Mouse (Mus musculus): ENCODE measurements at regions not wholly inside any gene's neighbourhood (a gene's known extent, or its start where the extent isn't known, plus 50 kb on each side); places are given as distances from the start of the nearest gene placed in this dataset.
A peak's percentile ranks its signal among the peaks of the same experiment; 100 is the strongest.

DNA sequence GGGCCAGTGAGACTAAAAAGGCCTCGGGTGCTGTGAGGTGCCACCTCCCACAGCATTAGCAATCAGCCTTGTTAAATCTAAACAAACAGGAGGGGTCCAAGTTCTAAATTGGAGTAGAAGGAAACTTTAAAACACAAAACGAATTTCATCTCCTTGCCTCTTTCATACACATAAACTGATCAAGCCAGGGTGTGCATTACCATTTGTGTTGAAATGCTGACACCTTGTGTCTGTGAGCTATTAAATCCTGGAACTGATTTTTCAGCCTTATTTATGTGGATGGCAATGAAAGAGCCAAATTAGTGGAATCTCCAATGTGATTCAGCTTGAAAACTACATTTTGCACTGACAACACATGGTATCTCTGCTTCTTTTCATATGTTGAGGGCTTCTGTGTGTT, 114.8 kb downstream of the Pcsk1 start:
- no peaks in the 10 kb centered on the region for H3K4me1 ChIP-seq (ENCODE audit: control insufficient read depth in 1 of 2, insufficient read depth in 2 of 2, low read length in 2 of 2)
- H3K4me3 ChIP-seq (ENCODE audit: control insufficient read depth in 1 of 2, insufficient read depth in 1 of 2, low read depth in 2 of 2, low read length in 2 of 2), result no peak overlapping the region
- H3K9me3 ChIP-seq (replicated peaks; ENCODE audit: insufficient read depth, low read length), result no peaks in the 10 kb centered on the region
- H3K9ac ChIP-seq (ENCODE audit: control insufficient read depth, low read depth, low read length, poor library complexity, severe bottlenecking), result no peak overlapping the region
- H3K27me3 ChIP-seq (ENCODE audit: control insufficient read depth in 1 of 2, insufficient read depth in 2 of 2, low read length in 2 of 2), result no peaks in the 10 kb centered on the region
- TF ChIP-seq RAD21 (IDR thresholded peaks at IDR 0.05; ENCODE audit: low read depth, low read length) (peak; percentile 24), KAT2A (conservative IDR thresholded peaks at IDR 0.05; ENCODE audit: low read depth, low read length) (no peak), CTCF (IDR thresholded peaks at IDR 0.05 in 2 of 3, conservative IDR thresholded peaks at IDR 0.05 in 1 of 3; ENCODE audit: control insufficient read depth in 1 of 3, insufficient read depth in 1 of 3, low read depth in 2 of 3, low read length in 3 of 3, poor library complexity in 1 of 3, severe bottlenecking in 1 of 3) (peak in 1 of 3 experiments; percentile 7; a peak in 1 of 6 replicates), ZKSCAN1 (IDR thresholded peaks at IDR 0.05; ENCODE audit: low read depth, low read length) (no peak), USF1 (IDR thresholded peaks at IDR 0.05; ENCODE audit: low read depth, low read length) (no peak), ZC3H11A (IDR thresholded peaks at IDR 0.05; ENCODE audit: low read depth, low read length) (no peak), TBP (IDR thresholded peaks at IDR 0.05; ENCODE audit: low read depth, low read length) (no peak)
- no peaks in the 10 kb centered on the region for H3K36me3 ChIP-seq (ENCODE audit: control insufficient read depth in 1 of 2, insufficient read depth in 2 of 2, low read length in 2 of 2)
- H3K79me2 ChIP-seq (ENCODE audit: control insufficient read depth, insufficient read depth, low read length, poor library complexity), result no peaks in the 10 kb centered on the region
- H3K27ac ChIP-seq (ENCODE audit: control insufficient read depth, low read depth, low read length), result no peak overlapping the region
- no peak for DNase-seq (ENCODE audit: low read depth, low spot score)

- no peaks in the 10 kb centered on the region for H3K9me3 ChIP-seq (replicated peaks; ENCODE audit: insufficient read depth, low read length)
- no peaks in the 10 kb centered on the region for H3K4me1 ChIP-seq (ENCODE audit: control insufficient read depth in 1 of 2, insufficient read depth in 2 of 2, low read length in 2 of 2)
- no peak overlapping the region for H3K9ac ChIP-seq (ENCODE audit: control insufficient read depth, low read depth, low read length, poor library complexity, severe bottlenecking)
- no peak overlapping the region for H3K27ac ChIP-seq (ENCODE audit: control insufficient read depth, low read depth, low read length)
- H3K36me3 ChIP-seq (ENCODE audit: control insufficient read depth in 1 of 2, insufficient read depth in 2 of 2, low read length in 2 of 2), result no peaks in the 10 kb centered on the region; a peak in 1 of 4 replicates
- no peak for DNase-seq (ENCODE audit: low read depth, low spot score)
- TF ChIP-seq MAZ (IDR thresholded peaks at IDR 0.05; ENCODE audit: low read depth, low read length), result no peak
- TF ChIP-seq MYC (IDR thresholded peaks at IDR 0.05; ENCODE audit: low read depth, low read length), result no peak
- TF ChIP-seq CTCF (IDR thresholded peaks at IDR 0.05 in 2 of 3, conservative IDR thresholded peaks at IDR 0.05 in 1 of 3; ENCODE audit: control insufficient read depth in 1 of 3, insufficient read depth in 1 of 3, low read depth in 2 of 3, low read length in 3 of 3, poor library complexity in 1 of 3, severe bottlenecking in 1 of 3), result no peak
- no peak overlapping the region for H3K4me3 ChIP-seq (ENCODE audit: control insufficient read depth in 1 of 2, insufficient read depth in 1 of 2, low read depth in 2 of 2, low read length in 2 of 2)
- H3K79me2 ChIP-seq (ENCODE audit: control insufficient read depth, insufficient read depth, low read length, poor library complexity), result no peaks in the 10 kb centered on the region
- no peaks in the 10 kb centered on the region for H3K27me3 ChIP-seq (ENCODE audit: control insufficient read depth in 1 of 2, insufficient read depth in 2 of 2, low read length in 2 of 2)
These were observed 134.3 kb downstream of the Pcsk1 start for GRCm38 (mm10) chr13:75223944-75224343.

DNA sequence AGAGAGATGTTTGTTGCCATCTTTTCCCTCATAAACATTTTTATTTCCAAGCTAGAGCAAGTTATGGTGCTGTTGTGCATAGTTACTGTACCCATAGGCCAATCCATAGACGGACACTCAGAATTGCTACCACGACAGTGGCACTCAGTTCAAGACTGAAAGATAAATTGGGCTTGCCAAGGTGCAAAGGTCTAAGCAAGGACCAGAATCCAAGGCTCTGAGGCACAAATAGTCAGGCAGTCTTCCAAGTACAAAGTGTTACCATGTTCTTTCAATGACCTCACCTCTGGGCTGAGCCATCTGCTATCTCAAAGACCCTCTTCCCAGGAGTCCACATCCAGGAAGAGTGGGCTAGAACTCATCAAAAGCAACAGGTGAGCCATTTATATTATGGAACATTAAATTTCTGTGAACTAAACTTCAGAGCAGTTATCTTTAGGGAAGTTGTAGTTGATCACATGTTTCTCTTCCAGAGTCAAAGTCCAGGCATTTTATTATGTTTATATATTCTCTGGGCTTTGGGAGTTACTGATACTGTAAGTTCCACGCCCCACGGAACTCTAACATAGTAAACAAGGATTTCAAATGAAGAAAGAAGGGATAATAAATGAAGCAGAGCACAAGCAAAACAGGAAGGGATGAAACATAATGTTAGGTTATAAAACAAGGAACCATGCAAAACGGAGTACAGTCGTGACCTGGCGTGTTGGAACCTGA, 136.1 kb downstream of the Pcsk1 start:
- no peaks in the 10 kb centered on the region for H3K79me2 ChIP-seq (ENCODE audit: control insufficient read depth, insufficient read depth, low read length, poor library complexity)
- H3K9me3 ChIP-seq (replicated peaks; ENCODE audit: insufficient read depth, low read length), result no peaks in the 10 kb centered on the region
- TF ChIP-seq NELFE (IDR thresholded peaks at IDR 0.05; ENCODE audit: low read depth, low read length) (no peak), ETS1 (IDR thresholded peaks at IDR 0.05; ENCODE audit: low read depth, low read length) (no peak), POLR2AphosphoS5 (IDR thresholded peaks at IDR 0.05; ENCODE audit: borderline replicate concordance, low read depth, low read length) (no peak), KAT2A (conservative IDR thresholded peaks at IDR 0.05; ENCODE audit: low read depth, low read length) (no peak), SIN3A (IDR thresholded peaks at IDR 0.05; ENCODE audit: low read length) (no peak), RAD21 (IDR thresholded peaks at IDR 0.05; ENCODE audit: low read depth, low read length) (no peak), POLR2A (IDR thresholded peaks at IDR 0.05; ENCODE audit: control insufficient read depth in 1 of 2, insufficient read depth in 1 of 2, low read depth in 1 of 2, low read length in 2 of 2, poor library complexity in 1 of 2) (no peak), USF1 (IDR thresholded peaks at IDR 0.05; ENCODE audit: low read depth, low read length) (no peak), MXI1 (IDR thresholded peaks at IDR 0.05; ENCODE audit: low read depth, low read length) (no peak), ZMIZ1 (IDR thresholded peaks at IDR 0.05; ENCODE audit: low read depth, low read length) (no peak), MAZ (IDR thresholded peaks at IDR 0.05; ENCODE audit: low read depth, low read length) (no peak), CHD1 (IDR thresholded peaks at IDR 0.05; ENCODE audit: low read depth, low read length) (no peak), MAFK (IDR thresholded peaks at IDR 0.05; ENCODE audit: borderline replicate concordance, low read depth, low read length) (no peak), CTCF (IDR thresholded peaks at IDR 0.05 in 2 of 3, conservative IDR thresholded peaks at IDR 0.05 in 1 of 3; ENCODE audit: control insufficient read depth in 1 of 3, insufficient read depth in 1 of 3, low read depth in 2 of 3, low read length in 3 of 3, poor library complexity in 1 of 3, severe bottlenecking in 1 of 3) (no peak), HCFC1 (IDR thresholded peaks at IDR 0.05; ENCODE audit: low read depth, low read length) (no peak)
- DNase-seq (ENCODE audit: low read depth, low spot score), result no peak
- H3K4me1 ChIP-seq (ENCODE audit: control insufficient read depth in 1 of 2, insufficient read depth in 2 of 2, low read length in 2 of 2), result no peaks in the 10 kb centered on the region
- no peaks in the 10 kb centered on the region for H3K27me3 ChIP-seq (ENCODE audit: control insufficient read depth in 1 of 2, insufficient read depth in 2 of 2, low read length in 2 of 2)
- H3K9ac ChIP-seq (ENCODE audit: control insufficient read depth, low read depth, low read length, poor library complexity, severe bottlenecking), result no peak overlapping the region
- H3K27ac ChIP-seq (ENCODE audit: control insufficient read depth, low read depth, low read length), result no peak overlapping the region
- H3K4me3 ChIP-seq (ENCODE audit: control insufficient read depth in 1 of 2, insufficient read depth in 1 of 2, low read depth in 2 of 2, low read length in 2 of 2), result no peak overlapping the region
- no peaks in the 10 kb centered on the region; a peak in 1 of 4 replicates for H3K36me3 ChIP-seq (ENCODE audit: control insufficient read depth in 1 of 2, insufficient read depth in 2 of 2, low read length in 2 of 2)

Measured in MEL (cell line).